Mouse (Mus musculus) layer of hippocampus, adult 8-10 months (tissue): ENCODE data around the gene Cadps. TPM values are rescaled to one million over a fixed set of nuclear protein-coding genes. Genes with fewer than 3 reads are reported as not detected.

Source experiments
- DNase-seq, 2 experiments: peaks; one replicate each; pipeline ENCODE4 v3.0.0; 2022; ENCODE audit warnings: low spot score in 2 of 2
- total RNA-seq, 4 experiments: library from RNA; stranded (reverse); gene quantifications; 2 replicates each; pipeline ENCODE4 v1.2.4; 2022

The Cadps gene
- total RNA-seq, 4 experiments from 2014 or later = 212 to 247 (median 230) TPM

- DNase-seq = no peak
Observed at GRCm38 (mm10) chr14:12397561-12397960, 425.3 kb downstream of the Cadps start.

GRCm38 (mm10) chr14:12394318-12394717 is 428.6 kb downstream of the Cadps start:
- DNase-seq = no peak

- peak; percentile 62 to 72 for DNase-seq
Observed at GRCm38 (mm10) chr14:12393271-12393861, 429.5 kb downstream of the Cadps start.

GRCm38 (mm10) chr14:12391167-12391566 is 431.7 kb downstream of the Cadps start:
- DNase-seq = no peak

- no peak for DNase-seq
Observed at GRCm38 (mm10) chr14:12388806-12389436, 434.0 kb downstream of the Cadps start.

- no peak for DNase-seq
Observed at GRCm38 (mm10) chr14:12388192-12388795, 434.6 kb downstream of the Cadps start.

- no peak for DNase-seq
Observed at GRCm38 (mm10) chr14:12387176-12387575, 435.7 kb downstream of the Cadps start.

- DNase-seq = no peak
Observed at GRCm38 (mm10) chr14:12377883-12378282, 445.0 kb downstream of the Cadps start.

- no peak for DNase-seq
Observed at GRCm38 (mm10) chr14:12377289-12377688, 445.6 kb downstream of the Cadps start.

- no peak for DNase-seq
Observed at GRCm38 (mm10) chr14:12375451-12375850, 447.4 kb downstream of the Cadps start.

- DNase-seq = no peak
Observed at GRCm38 (mm10) chr14:12350271-12350916, 472.5 kb downstream of the Cadps start.

GRCm38 (mm10) chr14:12349334-12350090 is 473.4 kb downstream of the Cadps start:
- no peak for DNase-seq

- DNase-seq = no peak
Observed at GRCm38 (mm10) chr14:12348089-12348488, 474.8 kb downstream of the Cadps start, which contains the start of gene Fezf2. TSS of gene Fezf2 (minus strand) at chr14:12348189.

- DNase-seq = no peak
Observed at GRCm38 (mm10) chr14:12346865-12347600, 475.8 kb downstream of the Cadps start.

- DNase-seq = peak in 1 of 2 experiments; percentile 53
Observed at GRCm38 (mm10) chr14:12346011-12346864, 476.6 kb downstream of the Cadps start.

GRCm38 (mm10) chr14:12345241-12345921 is 477.5 kb downstream of the Cadps start:
- peak in 1 of 2 experiments; percentile 39 for DNase-seq

GRCm38 (mm10) chr14:12344746-12345240 is 478.1 kb downstream of the Cadps start:
- DNase-seq = peak in 1 of 2 experiments; percentile 32

- no peak for DNase-seq
Observed at GRCm38 (mm10) chr14:12344061-12344745, 478.7 kb downstream of the Cadps start.
